Mouse (Mus musculus) c-Kit-negative CD71-positive TER-119-positive erythroid progenitor cells, embryonic 14.5 days (primary cell): ENCODE results near the gene Tnnt2.

Experiments
- DNase-seq: peaks from one replicate; pipeline ENCODE4 v3.0.0-alpha.2; 2013; ENCODE audit warnings: low read depth, low spot score

Tnnt2 gene

DNA sequence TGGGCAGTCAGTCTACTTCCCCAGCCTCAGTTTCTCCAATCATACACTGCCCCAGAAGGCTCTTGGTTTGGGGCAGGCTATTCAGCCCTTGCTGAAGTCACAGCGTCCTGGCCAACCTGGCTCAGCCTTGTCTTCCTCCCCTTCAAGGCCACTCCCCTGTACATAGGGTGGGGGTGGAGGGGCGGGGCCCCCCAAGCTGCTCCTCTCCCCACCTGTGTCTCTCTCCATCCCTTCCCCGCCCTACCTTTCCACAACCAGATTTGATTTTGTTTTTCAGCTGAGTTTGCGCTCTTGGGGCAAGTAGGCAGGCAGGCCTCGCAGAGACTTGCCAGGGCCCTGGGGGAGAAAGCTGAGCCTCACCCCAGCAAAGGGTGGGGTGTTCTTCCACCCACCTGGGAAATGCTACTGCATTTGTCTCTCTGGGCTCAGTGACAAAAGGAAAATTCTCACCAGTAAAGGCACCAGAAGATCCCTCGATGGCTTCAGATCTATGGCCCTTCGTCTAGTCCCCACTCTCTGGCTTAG, 63.9 kb downstream of the Tnnt2 start:
- DNase-seq, result no peak
